Mouse (Mus musculus) cerebellum, postnatal 4 days (tissue): ENCODE data around the gene Exog.
A peak's percentile ranks its signal among the peaks of the same experiment; 100 is the strongest.

Experiments
- DNase-seq, 2 experiments: peaks; one replicate each; pipeline ENCODE4 v3.0.0; 2022; ENCODE audit warnings: low spot score in 2 of 2, mixed read lengths in 1 of 2

The Exog gene

DNA sequence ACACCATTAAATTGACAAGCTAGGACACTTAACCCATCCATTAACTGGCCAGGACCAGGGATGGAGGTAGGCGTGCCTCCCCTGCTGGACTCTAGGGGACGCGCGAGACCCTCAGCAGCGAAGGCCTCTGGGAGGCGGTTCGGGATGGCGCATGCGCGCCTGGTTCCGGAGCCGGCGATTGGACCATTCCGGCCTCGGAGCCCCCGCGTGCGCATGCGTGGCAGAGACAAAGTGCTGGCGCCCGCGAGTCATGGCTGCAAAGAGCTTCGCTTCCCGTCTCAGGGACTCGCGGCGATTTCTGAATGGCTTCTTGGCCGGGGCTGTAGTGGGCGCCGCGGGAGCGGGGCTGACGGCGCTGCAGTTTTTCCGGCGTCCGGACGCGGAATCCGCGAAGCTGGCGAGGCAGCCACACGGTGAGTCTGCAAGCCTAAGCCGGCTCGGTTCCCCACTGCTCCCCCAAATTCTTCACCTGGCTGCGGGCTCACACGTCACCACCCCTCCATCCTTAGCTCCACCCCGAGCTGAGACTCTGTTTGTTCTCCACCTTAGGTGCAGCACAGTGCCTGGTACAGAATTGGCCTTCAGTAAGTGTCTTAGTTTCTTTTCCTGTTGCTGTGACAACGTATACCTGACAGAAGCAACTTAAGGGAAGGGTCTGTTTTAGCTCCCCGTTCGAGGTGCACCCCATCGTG is at the start of gene Exog:
Gene Exog, plus strand, starts transcription at position 206 of the 692 bp plus-strand sequence.
- peak; percentile 98 to 99 for DNase-seq

GRCm38 (mm10) chr9:119401351-119401750 is 43.4 kb upstream of the Exog start:
- no peak for DNase-seq

- DNase-seq = peak; percentile 79 to 95
These were observed 42.9 kb upstream of the Exog start, which contains the start of gene Acvr2b for GRCm38 (mm10) chr9:119401801-119402214. Acvr2b (plus strand) TSS chr9:119402118.

- peak; percentile 29 to 52 for DNase-seq
These were observed 42.2 kb upstream of the Exog start for GRCm38 (mm10) chr9:119402253-119403235.

DNA sequence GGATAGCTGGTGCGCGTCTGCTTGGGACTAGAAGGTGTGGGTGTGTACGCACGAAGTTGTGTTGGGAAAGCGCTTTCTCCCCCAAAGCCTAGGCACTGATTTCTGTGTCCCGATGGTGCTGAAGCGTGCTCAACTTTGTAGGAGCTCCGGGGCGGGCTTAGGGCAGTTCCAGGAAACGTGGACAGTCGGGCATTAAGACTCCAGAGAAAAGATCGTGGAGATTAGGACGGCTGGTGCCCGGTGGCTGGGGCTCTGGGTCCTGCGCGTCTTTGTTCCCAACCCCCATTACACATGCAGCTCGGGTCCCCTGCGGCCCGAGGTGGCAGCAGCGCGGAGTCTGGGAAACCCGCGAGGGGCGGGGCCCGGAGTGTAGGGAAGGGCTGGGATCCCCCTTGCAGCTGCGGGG is 41.5 kb upstream of the Exog start:
- peak; percentile 22 to 48 for DNase-seq

- DNase-seq = no peak
These were observed 40.7 kb upstream of the Exog start for GRCm38 (mm10) chr9:119404090-119404489.

DNA sequence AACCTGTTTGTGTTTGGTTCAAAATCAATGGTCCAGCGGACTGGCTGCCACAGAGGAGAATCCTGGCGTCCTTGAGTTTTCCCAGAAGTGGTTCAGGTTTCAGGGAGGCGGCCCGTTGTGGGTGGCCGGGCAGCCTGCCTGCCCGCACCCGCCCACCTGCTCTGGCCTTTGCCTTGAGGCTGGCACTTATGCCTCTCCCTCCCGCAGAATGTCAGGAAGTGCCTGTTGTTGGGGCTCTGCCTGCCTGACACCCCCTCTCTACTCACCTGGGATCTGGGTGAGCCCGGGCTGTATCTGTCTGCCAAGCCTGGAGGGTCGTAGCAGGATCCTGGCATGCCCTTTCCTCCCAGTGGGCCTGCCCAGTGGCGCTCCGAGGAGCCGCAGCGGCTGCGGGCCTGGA is 36.9 kb upstream of the Exog start:
- no peak for DNase-seq

DNA sequence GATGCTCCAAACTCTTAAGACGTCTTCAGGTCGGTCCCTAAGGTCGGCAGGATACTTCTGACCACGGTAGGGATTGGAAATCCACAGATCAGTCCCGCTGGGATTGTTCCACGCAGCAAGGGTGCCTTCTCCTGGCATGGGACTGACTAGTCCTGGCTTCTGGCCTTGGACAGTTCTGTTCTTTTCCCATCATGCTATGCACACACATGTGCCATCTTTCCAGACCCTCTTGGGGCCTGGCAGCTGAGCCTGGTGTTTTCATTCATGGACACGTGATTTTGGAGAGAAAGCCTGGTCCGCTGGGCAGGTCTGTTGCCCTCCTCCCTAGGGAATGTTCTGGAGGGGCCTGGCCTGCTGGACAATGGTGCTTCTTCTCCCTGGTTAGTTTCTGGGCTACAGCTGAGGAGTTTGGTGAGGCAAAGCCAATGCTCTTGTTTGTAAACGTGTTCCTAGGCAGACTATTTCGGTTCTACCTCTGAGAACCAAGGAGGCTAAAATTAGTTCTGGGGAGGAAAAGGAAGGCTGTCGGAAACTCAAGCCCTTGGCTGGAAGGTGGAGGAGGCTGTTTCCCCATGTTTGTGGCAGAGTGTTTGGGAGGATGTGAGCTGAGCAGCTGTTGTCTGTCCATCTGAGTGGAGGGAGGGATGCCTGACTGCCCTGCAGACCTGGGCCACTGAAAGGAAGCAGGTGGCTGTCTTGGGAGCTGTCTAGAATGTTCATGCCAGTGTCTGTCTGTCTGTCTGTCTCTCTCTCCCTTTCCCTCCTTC is 35.7 kb upstream of the Exog start:
- DNase-seq = no peak

DNA sequence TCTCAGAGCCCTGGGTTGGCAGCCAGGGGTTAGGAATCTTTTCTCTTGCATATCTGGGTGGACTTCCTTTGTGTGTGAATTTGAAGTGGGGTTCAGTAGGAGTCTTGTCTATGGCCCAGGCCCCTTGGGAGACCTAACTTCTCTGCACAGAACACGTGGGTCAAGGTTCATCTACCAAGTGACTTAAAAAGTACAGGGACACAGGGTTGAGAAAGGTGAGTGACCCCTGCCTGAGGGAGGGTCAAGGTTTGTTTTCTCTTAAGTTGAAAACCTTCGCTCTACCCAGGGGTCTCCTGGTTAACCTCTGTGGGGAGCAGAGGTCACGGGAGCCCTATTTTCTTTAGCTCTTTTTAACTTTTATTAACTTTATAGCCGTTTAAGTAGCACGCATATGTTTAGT is 34.9 kb upstream of the Exog start:
- no peak for DNase-seq

- DNase-seq = no peak
These were observed 26.7 kb upstream of the Exog start for GRCm38 (mm10) chr9:119418025-119418424.

DNA sequence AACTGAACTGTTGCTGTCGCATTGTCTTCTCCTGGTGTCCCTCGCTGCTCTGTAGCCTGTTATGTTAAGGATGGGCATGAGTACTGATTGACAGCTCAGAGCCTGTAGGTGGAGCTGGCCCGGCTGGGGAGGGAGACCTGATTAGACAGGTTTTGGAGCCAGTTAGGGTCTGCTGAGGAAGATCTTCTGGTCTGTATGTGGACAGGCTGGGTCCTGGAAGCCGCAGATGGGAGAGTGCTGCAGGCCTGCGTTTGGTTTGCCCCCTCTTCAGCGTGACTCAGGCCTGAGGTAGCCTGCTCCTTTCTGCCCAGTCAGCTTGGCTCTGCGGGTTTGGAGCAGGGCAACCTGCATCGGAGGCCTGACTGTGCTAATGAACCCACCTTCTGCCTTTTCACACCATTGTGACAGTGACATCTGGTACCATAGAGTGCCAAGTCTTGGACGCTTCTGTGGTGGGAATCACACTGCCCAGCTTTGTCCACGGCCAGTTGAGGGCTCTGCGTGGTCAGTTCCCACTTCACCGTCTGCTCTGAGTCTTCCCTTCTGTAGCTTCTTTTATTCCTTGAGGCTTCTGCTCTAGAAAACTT is 24.8 kb upstream of the Exog start:
- no peak for DNase-seq

DNA sequence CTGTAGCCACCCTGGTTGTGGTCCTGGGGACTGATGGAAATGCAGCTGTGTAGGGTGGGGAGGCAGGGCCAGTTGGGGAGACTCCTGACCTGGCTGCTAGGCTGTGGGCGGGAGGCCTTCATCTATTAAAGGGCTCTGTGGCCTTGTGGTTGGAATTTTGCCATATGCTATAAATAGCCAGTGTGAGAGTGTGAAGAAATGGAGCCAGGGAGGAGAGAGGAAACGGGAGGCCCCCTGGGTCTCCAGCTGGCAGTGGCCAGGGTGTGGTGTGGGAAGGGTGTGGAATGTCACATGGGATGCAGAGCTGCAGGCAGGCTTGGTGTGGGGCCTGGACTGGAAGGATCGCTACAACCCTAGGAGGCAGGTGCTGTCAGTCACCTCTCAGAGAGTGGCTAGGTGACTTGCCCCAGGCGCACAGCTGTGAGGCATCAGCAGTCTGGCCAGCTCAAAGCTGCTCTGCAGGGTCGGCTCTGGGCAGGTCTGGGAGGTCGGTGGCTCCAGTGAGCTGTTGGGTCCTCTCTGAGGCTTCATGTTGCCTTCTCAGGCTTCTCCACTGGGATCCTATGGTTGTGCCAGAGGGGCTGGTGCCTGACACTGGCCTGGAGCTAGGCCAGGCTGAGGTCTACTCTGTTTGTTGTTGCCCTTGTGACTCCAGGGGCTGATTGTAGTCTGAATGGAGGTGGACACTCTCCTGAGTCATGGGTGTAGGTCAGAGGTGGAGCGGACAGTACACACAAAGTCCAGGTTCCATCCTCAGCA is 19.3 kb upstream of the Exog start:
- DNase-seq = no peak

DNA sequence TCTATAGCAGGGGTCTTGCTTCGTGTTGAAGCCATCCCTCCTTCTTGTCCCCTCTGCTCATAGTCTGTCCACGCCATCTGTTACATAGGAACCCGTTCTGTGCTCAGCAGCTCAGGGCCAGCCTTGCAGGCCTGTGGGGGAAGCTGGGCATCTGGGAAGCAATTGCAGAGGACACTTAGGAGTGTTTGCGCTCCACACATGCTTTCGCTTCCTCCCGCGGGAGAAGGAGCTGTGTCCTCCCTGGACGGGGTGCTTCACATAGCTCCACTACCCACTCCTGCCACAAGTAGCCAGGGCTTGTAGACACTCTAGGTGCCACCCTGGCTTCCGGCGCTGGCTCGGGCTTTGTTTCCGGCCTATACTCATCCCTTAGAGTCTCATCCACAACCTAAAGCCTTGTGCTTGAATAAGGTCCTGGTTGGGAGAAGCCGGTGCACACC is 18.7 kb upstream of the Exog start:
- DNase-seq = no peak

- no peak for DNase-seq
These were observed 18.3 kb upstream of the Exog start for GRCm38 (mm10) chr9:119426483-119426882.

GRCm38 (mm10) chr9:119430311-119430710 is 14.4 kb upstream of the Exog start:
- DNase-seq = peak; percentile 70 to 84

DNA sequence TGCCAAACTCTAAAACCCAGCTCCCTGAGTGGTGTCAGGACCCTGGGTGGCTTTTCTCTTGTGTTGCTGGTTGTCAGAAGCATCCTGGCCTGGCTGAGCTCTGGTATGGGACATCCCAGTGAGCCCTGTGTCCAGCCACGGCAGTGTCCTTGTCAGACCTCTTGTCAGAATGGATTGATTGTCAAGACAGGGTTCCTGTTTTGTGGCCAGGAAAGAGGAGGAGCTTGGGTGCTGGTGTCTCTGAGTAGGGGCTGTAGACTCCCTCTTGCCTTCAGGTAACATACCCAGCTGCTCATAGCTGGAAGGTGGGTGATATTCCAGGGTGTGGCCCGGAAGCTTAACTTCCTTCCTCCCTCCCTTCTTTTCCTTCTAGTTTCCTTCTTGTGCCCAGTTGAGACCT is 8.9 kb upstream of the Exog start:
- DNase-seq = no peak

DNA sequence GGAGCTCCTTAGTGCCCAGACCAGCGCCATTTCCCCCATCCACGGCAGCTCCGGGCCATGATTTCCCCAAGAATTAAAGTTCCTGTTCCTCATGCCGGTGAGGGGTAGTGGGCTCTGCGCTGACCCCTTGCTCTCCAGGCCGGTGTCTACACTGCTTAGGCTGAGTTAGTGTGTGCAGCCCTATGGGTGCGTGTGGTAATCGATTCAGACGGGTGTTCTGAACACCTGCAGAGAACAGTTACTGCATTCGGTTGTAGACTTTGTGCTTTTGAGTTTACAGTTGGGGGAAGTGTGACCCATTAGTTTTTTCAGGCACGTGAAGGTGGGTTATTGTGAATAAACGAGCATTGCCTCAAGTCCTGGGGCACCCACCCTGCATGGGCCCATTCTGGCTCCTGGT is 6.7 kb upstream of the Exog start:
- no peak for DNase-seq

DNA sequence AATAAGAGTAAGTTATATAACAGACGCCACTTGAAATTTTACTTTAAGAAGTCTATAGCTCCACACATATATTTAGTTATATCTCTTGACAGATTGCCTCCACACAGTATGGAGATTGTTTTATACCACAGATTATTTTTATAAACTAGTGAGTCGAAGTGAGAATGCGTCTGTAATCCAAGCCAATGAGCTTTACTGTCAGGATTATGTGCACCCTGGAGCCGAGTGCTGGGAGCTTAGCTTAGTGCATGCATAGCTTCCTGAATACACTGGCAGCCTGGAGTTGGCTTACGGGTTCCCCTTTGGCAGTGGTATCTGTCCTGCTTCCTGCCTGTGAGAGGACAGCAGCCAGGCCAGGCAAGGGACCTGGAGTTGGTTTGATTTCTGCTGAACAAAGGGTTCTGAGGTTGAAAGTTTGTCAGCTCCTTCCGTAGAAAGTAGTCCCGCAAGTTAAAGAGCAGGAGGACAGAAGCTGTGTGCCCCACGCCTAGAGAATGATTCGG is 6.2 kb upstream of the Exog start:
- no peak for DNase-seq

DNA sequence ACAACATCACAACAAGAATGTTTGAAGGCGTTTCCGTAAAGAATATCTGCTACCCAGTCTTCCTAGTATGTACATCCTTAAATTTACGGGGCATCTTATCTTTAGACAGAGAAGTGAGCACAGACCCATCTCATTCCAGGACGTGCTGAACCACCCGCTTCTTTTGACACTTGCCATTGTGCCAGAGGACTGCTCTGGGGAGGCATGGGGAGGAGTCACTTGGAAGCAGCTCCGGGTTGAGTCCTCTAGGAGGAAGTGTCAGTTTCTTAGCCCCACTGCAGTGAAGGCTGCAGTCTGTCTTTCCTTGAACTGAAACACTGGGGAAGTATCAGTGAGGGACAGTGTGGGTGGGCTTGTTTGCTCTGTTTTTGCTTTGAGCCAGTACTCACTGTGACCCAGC is 994 bp downstream of the Exog start:
- no peak for DNase-seq

DNA sequence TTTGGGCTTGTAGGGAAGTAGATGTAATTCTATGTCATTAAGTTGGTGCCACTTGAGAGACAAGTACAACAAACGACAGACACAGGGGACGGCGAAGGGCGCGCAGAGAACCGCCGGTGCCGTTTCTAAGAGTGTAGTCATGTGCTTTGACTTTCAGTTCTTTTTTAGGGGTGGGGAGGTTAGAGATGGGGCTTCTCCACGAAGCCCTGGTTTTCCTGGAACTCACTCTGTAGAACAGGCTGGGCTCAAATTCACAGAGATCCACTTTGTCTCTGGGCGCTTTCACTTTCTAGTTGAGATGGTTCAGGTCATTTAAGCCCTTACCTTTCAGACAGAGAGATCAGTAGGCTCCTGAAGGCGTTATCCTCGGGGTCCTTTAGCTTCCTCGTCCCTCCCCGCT is 11.2 kb downstream of the Exog start:
- no peak for DNase-seq

GRCm38 (mm10) chr9:119457122-119457521 is 12.4 kb downstream of the Exog start:
- no peak for DNase-seq
